Mouse (Mus musculus) bone marrow, adult 2 months (tissue): ENCODE results near the gene Cx3cr1. TPM values are rescaled to one million over a fixed set of nuclear protein-coding genes. Genes with fewer than 3 reads are reported as not detected.
"Not testable (repeated sequence)": the region's sequence is repeated elsewhere in the genome, so short reads cannot be mapped to it uniquely, and the experiment has no call there.

Experiments used
- H3K27ac ChIP-seq: fragments of 200-500 bp; 2 replicates; pipeline ENCODE4 v1.5.1; 2012; ENCODE audit warnings: low read depth, mild to moderate bottlenecking, control low read depth, inconsistent platforms, low read length; ENCODE audit not compliant: control insufficient read depth, poor library complexity, insufficient read depth
- H3K4me1 ChIP-seq: fragments of 200-500 bp; 2 replicates; pipeline ENCODE4 v1.6.1; 2011; ENCODE audit warnings: low read length; ENCODE audit not compliant: control insufficient read depth, insufficient read depth
- H3K4me3 ChIP-seq: fragments of 200-500 bp; replicated peaks from 2 replicates; pipeline ENCODE3; 2011; ENCODE audit warnings: mild to moderate bottlenecking, low read depth, low read length, control low read depth; ENCODE audit not compliant: control insufficient read depth
- CTCF ChIP-seq: fragments of 200-500 bp; IDR thresholded peaks from 2 replicates; pipeline ENCODE4 v1.5.1; 2011; ENCODE audit warnings: low read length, control low read depth; ENCODE audit not compliant: control insufficient read depth, insufficient read depth
- POLR2A ChIP-seq: fragments of 200-500 bp; IDR thresholded peaks from 2 replicates; pipeline ENCODE4 v1.6.1; 2011; ENCODE audit warnings: low read depth, mild to moderate bottlenecking, control low read depth, low read length, borderline replicate concordance; ENCODE audit not compliant: control insufficient read depth
- WGBS: fragments of 180-500 bp; shearing (Covaris S2); methylation state at CpG from one replicate; pipeline ENCODE4 v1.1.7; 2018; 5-methylcytosine and 5-hydroxymethylcytosine counted together
- polyA plus RNA-seq: library from polyadenylated mRNA; stranded (reverse); fragments of >200 nt; gene quantifications from 2 replicates; pipeline ENCODE4 v1.2.4, GENCODE M21; 2011; ENCODE audit warnings: low replicate concordance; ENCODE audit not compliant: missing spikeins, insufficient read depth, insufficient read length

The Cx3cr1 gene
- polyA plus RNA-seq, 1 experiment = 2.7 TPM

DNA sequence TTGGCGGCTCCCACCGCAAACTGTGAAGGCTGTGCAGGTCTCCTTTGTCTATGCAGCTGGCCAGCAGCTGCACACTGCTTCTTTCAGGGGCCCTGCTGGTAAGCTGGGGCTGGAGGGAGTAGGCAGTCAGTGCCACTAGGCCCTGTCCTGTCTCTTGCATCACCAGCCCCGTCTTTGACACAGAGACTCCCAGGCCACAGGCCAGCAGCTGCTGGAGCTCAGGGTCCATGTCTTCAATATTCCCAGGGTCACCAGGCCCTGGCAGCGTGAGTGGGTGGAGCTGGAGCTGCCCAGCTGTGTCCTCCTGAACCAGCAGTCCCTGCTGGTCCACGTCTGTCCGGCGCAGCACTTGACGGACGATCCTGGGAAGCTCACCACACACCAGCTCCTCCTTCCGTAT is 52.7 kb downstream of the Cx3cr1 start:
- TF ChIP-seq CTCF (no peak), POLR2A (no peak)
- H3K4me3 ChIP-seq = no peak overlapping the region
- no peaks in the 10 kb centered on the region for H3K4me1 ChIP-seq
- 77% methylated on average over 10 of the region's 10 CpGs for WGBS
- H3K27ac ChIP-seq = no peak overlapping the region

GRCm38 (mm10) chr9:120014828-120015227 is 54.9 kb downstream of the Cx3cr1 start:
- TF ChIP-seq POLR2A (no peak), CTCF (no peak)
- 89% methylated on average over 6 of the region's 6 CpGs for WGBS
- Histone ChIP-seq H3K4me1 (no peaks in the 10 kb centered on the region; the same call in 1 of the 2 replicates), H3K27ac (no peak overlapping the region), H3K4me3 (no peak overlapping the region)

- Histone ChIP-seq H3K4me3 (no peak overlapping the region), H3K4me1 (no peaks in the 10 kb centered on the region; the same call in 1 of the 2 replicates), H3K27ac (no peak overlapping the region)
- 77% methylated on average over 11 of the region's 11 CpGs for WGBS
- TF ChIP-seq CTCF (no peak), POLR2A (no peak)
Observed at GRCm38 (mm10) chr9:120013251-120013820, 56.3 kb downstream of the Cx3cr1 start.

DNA sequence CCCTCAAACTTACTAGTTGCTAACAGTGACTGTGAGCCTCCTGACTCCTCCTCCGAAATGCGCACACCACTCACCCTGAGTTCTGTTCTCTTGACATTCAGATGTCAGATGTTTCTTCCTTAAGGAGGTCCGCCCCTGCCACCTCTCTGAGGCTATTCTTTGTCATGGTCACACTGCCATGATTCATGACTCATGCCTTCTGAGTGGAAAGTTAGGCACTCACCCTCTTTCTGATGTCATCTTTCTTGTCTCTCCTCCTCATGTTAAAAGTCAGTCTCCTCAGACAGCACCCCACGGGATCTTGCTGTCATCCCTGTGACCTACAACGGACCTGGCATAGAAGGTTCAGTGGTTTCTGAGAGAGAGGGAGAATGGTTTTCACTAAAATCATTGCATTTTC is 56.9 kb downstream of the Cx3cr1 start:
- no peak for TF ChIP-seq POLR2A
- TF ChIP-seq CTCF = no peak
- no peak overlapping the region for H3K27ac ChIP-seq
- no peaks in the 10 kb centered on the region; the same call in 1 of the 2 replicates for H3K4me1 ChIP-seq
- no peak overlapping the region for H3K4me3 ChIP-seq
- 78% methylated on average over 5 of the region's 5 CpGs for WGBS

DNA sequence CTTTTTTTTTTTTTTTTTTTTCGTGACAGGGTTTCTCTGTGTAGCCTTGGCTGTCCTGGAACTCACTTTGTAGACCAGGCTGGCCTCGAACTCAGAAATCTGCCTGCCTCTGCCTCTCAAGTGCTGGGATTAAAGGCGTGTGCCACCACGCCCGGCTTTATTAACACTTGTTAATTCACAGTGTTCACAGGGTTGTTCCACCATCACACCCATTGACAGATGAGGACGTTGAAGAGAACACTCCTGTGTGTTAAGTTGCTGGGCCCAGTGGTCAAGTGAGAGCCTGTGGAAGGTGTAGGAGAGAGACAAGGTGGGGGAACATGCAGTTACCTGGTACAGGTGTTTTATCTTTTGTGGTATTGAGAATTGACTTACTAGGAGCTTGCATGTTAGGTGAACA is 57.5 kb downstream of the Cx3cr1 start:
- 70% methylated on average over 6 of the region's 6 CpGs for WGBS
- H3K4me1 ChIP-seq, H3K4me3 ChIP-seq, H3K27ac ChIP-seq: not testable (repeated sequence)

DNA sequence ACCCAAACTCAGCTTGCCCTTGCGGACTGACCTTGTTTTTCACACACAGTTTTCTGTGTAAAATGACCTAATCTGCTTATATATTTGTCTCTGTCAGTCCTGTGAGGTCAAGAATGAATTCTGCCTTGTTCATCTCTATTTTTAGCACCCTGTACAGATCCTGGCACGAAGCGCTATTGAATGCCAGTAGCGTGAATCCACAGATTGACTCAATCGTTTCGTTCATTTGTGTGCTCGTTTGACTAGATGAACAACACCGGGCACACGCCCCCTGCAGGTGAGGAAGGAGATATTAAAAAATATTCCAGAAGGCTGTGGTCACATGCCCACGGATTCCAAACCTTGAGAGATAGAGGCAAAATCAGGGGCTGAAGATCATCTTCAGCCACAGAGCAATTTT is 58.1 kb downstream of the Cx3cr1 start:
- under 1% methylated on average over 10 of the region's 10 CpGs for WGBS
- H3K27ac ChIP-seq = no peak overlapping the region
- no peaks in the 10 kb centered on the region; the same call in 1 of the 2 replicates for H3K4me1 ChIP-seq
- H3K4me3 ChIP-seq = peak overlapping the region; percentile 22
- TF ChIP-seq CTCF = peak; percentile 57
- no peak for TF ChIP-seq POLR2A

GRCm38 (mm10) chr9:120010781-120011511 is 58.7 kb downstream of the Cx3cr1 start:
- 5% methylated on average over 60 of the region's 60 CpGs for WGBS
- TF ChIP-seq CTCF (no peak), POLR2A (no peak)
- H3K27ac ChIP-seq = no peak overlapping the region
- peak overlapping the region; percentile 22 for H3K4me3 ChIP-seq
- no peaks in the 10 kb centered on the region; the same call in 1 of the 2 replicates for H3K4me1 ChIP-seq

GRCm38 (mm10) chr9:120009871-120010270 is 59.8 kb downstream of the Cx3cr1 start:
- 88% methylated on average over 3 of the region's 3 CpGs for WGBS
- TF ChIP-seq CTCF (no peak), POLR2A (no peak)
- H3K4me1 ChIP-seq = no peaks in the 10 kb centered on the region; the same call in 1 of the 2 replicates
- H3K27ac ChIP-seq = no peak overlapping the region
- no peak overlapping the region for H3K4me3 ChIP-seq
